In the genomic region with DNA sequence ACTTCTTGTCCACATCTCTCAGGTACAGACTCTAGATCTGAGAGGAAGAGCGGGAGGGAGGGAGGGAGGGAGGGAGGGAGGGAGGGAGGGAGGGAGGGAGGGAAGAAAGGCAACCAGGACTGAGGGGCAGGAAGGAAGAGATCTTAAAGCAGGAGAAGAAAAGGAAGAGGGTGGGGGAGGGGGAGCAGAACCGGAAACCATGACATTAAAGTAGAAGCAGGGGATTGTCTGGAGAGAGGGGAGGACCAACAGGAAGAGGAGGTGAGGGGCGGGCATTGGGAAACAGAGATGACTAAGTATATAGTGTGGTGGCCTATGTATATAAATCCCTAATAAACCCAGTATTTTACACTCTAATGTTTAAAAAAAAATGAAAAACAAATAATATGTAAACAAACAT, we compare ENCODE assay signal across 23 mouse cellular contexts.
"Had no signal": no experiment of that assay in that cellular context is flagged by ENCODE, and none has a peak within 500 bp of the region (broad histone marks: within the 10 kb centered on the region; RNA-seq: fewer than 3 reads in every experiment).

No protein-coding gene starts in this region.

- H3K27ac ChIP-seq: gastrocnemius, adult 2 months; heart, embryonic 10.5 days; hindbrain, embryonic 13.5 days; hindbrain, embryonic 15.5 days; hindbrain, postnatal 0 days; layer of hippocampus, adult 2 months; limb, embryonic 13.5 days; limb, embryonic 15.5 days; liver, embryonic 12.5 days; liver, embryonic 14.5 days had no signal

- H3K27me3 ChIP-seq: heart, embryonic 12.5 days; hindbrain, embryonic 13.5 days; hindbrain, embryonic 15.5 days; limb, embryonic 13.5 days; limb, embryonic 15.5 days; liver, embryonic 12.5 days had no signal

- ATAC-seq: hindbrain, postnatal 0 days; intestine, embryonic 16.5 days; liver, embryonic 12.5 days had no signal

- DNase-seq: gastrocnemius, adult 2 months; gastrocnemius, postnatal 10 days; gastrocnemius, postnatal 25 days; heart, adult 11 months; heart, postnatal 14 days; heart, postnatal 36 days; kidney, adult 11 months; kidney, adult 8-10 months; kidney, postnatal 10 days; kidney, postnatal 25 days; kidney, postnatal 4 days; left cerebral cortex, postnatal 4 days had no signal

- H3K4me3 ChIP-seq: gastrocnemius, adult 2 months; heart, embryonic 10.5 days; heart, embryonic 12.5 days; hindbrain, embryonic 13.5 days; hindbrain, embryonic 15.5 days; layer of hippocampus, adult 2 months; limb, embryonic 13.5 days; limb, embryonic 15.5 days; liver, embryonic 12.5 days had no signal

- H3K36me3 ChIP-seq: heart, embryonic 12.5 days; hindbrain, embryonic 13.5 days; hindbrain, embryonic 15.5 days; liver, embryonic 12.5 days had no signal

- H3K9ac ChIP-seq: heart, embryonic 12.5 days; hindbrain, embryonic 13.5 days; hindbrain, embryonic 15.5 days; limb, embryonic 13.5 days; limb, embryonic 15.5 days; liver, embryonic 12.5 days; liver, embryonic 14.5 days had no signal

- H3K9me3 ChIP-seq: heart, embryonic 10.5 days; heart, embryonic 12.5 days; hindbrain, embryonic 13.5 days; hindbrain, embryonic 15.5 days; limb, embryonic 13.5 days; limb, embryonic 15.5 days; liver, embryonic 12.5 days had no signal

- H3K4me2 ChIP-seq: heart, embryonic 12.5 days; hindbrain, embryonic 13.5 days; hindbrain, embryonic 15.5 days; limb, embryonic 13.5 days; limb, embryonic 15.5 days; liver, embryonic 12.5 days had no signal
